Mouse (Mus musculus): ENCODE measurements around the gene Hpn.

The Hpn gene

GRCm38 (mm10) chr7:31081106-31081505 is 34.0 kb downstream of the Hpn start:
- DNase-seq (ENCODE audit: low read depth, low spot score), result no peak

DNA sequence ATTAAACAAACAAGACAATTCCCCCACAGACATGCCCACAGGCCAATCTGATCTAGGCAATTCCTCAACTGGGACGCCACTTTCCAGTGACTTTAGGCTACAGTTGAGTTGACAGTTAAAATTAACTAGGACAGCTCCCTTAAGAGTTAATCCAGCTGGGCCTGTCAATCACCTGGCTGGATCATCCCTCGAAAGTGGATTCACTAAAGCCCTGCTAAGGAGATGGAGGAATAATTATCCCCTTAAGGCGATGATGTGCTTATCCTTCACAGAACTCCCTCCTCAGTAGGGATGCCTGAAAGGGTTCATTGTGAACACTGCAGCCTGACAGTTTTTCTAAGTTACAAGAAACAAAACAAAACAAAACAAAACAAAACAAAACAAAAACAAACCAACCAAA is 34.5 kb downstream of the Hpn start:
- DNase-seq (ENCODE audit: low read depth, low spot score), result no peak

DNA sequence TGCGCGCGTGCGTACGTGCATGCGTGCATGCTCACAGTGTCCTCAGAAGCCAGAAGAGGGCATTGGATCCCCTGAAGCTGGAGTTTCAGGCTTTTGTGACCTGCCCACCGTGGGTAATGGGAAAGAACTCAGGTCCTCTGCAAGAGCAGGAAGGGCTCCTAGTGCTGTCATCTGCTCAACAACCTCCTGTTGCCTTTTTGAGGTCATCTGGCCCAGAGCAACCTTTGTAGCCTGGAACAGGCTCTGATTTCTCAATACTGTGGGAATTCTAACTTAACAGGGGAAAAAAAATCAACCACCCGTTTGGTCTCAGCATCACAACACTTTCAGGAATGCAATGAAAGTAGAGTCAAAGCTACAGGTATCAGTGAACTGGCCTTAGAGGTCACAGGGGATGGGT is 35.4 kb downstream of the Hpn start:
- no peak for DNase-seq (ENCODE audit: low read depth, low spot score)

DNA sequence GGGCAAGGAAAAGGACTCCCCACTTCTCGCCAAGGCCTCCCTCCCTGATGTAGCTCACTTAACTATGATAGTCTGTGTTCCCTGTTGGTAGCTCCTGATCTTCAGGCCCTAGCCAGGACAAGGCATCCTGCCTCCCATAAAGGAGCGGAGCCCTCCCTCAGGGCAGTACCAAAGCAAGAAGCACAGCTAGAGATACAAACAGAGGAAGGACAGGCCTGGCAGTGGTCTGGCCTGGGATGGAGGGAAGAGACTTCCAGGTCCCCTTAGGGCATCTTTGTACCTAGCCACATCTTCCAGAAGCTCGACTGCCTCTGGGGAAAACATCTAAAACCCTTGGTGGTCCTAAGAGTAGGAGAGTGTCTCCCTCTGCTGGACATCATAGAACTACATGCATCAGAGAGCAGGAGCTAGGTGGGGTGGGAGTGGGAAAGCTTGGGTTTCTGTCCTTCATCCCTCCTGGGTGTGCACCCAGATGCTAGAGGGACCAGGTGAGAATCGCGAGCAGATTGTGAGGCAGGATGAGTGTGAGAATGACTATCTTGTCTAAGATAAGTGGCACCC is 37.1 kb downstream of the Hpn start:
- DNase-seq (ENCODE audit: low read depth, low spot score), result no peak

DNA sequence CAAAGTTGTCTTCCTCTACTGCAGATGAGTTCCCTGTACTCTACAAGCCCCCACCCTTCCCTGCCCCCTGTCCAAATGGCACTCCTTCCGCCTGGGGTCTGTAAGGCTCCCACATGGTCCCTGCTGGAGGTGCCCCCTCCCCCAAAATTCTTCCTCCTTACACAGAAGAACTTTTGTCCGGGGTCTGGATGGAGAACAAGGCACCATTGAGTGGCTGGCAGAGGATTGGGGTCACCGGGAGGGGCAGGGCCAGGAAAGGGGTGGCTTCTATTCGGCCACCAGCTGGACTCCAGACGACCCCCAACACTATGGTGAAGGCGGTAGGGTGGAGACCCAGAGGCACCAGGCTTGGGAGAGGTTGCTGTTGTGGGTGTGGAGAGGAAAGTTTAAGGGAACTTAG is 37.6 kb downstream of the Hpn start:
- DNase-seq (ENCODE audit: low read depth, low spot score), result no peak

GRCm38 (mm10) chr7:31076492-31076891 is 38.6 kb downstream of the Hpn start, which contains the start of gene Fxyd3:
Gene Fxyd3 (minus strand): TSS chr7:31076704.
- DNase-seq (ENCODE audit: low read depth, low spot score), result no peak

DNA sequence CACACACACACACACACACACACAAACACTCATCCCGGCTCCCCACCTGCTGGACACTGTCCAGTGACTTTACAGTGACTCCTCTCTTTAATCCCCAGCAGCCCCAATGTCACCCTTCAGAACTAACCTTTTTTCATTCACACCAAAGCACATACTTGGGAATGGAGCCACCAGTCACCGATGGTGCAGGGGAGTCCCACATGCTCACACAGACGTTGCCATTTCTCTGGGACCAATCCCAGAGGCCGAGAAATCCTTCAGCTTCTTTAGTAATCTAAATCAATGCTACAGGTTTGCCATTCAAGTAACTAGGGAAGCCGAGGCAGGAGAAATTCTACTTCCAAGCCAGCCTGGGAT is 40.4 kb downstream of the Hpn start:
- DNase-seq (ENCODE audit: low read depth, low spot score), result no peak

- DNase-seq (ENCODE audit: low read depth, low spot score), result no peak
Measured at GRCm38 (mm10) chr7:31074061-31074712, 40.9 kb downstream of the Hpn start.

DNA sequence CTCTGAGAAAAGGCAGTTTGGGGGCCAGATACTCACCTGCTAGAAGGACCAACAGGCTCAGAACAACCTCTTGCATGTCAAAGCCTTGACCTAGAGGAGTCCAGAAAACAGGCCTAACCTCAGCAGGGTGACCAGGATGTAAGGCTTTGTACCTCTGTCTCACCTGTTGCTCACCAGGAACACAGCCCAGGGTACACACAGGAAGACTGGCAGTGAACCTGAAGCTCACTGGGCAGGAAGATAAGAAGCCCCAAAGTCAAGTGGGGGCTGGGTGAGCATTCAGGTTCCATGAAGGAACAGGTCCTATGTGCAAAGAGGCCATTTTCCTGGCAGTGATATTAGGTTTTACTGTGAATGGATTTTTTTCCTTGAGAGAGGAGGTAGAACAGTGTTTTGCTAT is 41.5 kb downstream of the Hpn start:
- no peak for DNase-seq (ENCODE audit: low read depth, low spot score)

- DNase-seq (ENCODE audit: low read depth, low spot score), result no peak
Measured at GRCm38 (mm10) chr7:31072326-31072725, 42.8 kb downstream of the Hpn start.

DNA sequence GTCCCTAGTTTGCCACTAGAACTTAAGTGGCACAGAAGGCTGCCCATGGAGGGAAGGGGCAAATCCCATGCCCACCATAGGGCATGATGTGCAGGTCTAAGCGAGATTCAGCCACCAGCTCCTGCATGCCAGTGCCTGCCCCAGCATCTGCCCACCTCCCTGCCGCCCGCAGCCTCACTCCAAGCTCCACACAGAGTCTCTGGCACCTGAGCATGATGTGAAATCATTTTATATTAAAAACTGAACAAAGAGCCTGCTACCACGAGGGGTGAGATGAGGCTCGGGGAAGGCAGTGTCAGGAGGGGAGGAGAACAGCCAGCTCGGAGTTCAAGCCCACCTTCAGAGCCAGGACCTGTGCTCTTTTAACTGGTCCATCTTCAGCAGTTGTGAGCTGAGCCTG is 44.8 kb downstream of the Hpn start:
- DNase-seq (ENCODE audit: low read depth, low spot score), result no peak

- no peak for DNase-seq (ENCODE audit: low read depth, low spot score)
Measured at GRCm38 (mm10) chr7:31069491-31069890, 45.6 kb downstream of the Hpn start.

DNA sequence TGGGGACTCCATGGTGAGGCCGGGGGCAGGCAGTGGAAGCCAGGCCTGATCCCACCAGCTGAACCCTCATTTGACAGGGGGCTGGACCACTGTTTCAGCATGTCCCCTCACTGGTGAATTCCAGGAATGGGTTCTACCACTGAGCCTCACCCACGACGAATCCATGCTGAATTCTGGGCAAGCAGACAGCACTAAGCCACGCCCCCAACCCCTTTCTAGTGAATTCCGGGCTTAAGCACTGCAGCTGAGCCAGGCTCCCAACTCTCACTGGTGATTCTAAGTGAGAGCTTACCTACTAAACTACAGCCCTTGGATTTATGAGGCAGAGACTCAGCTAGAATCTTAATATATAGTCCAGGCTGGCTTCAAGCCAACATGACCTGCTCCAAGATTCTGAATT is 47.3 kb downstream of the Hpn start:
- DNase-seq (ENCODE audit: low read depth, low spot score), result no peak

- DNase-seq (ENCODE audit: low read depth, low spot score), result no peak
Measured at GRCm38 (mm10) chr7:31063074-31063560, 52.0 kb downstream of the Hpn start.

- DNase-seq (ENCODE audit: low read depth, low spot score), result no peak
Measured at GRCm38 (mm10) chr7:31060621-31061010, 54.5 kb downstream of the Hpn start.

GRCm38 (mm10) chr7:31059919-31060620 is 55.0 kb downstream of the Hpn start:
- DNase-seq (ENCODE audit: low read depth, low spot score), result no peak

DNA sequence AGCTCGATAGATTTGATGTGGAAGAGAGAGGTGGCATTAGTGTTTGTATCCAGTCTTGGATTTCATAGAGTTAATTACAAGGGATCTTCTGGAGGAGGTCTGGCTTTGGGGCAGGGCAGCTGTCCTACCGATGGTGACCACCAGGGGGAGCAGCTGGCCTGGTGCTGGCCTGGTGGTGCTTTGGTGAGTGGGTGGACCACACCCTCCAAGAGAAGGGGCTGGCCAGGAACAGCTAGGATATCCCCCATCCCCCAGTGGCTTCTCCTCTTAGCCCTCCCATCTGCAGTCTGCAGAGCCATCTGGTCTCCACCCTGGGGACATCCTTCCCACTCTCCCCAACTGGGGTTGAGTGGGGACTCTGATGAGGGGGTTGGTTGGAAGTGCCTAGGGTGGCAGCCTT is 56.0 kb downstream of the Hpn start, which contains the start of gene Lgi4:
Gene Lgi4, plus strand, starts transcription at position 235 of the 400 bp plus-strand sequence.
- DNase-seq (ENCODE audit: low read depth, low spot score), result peak; percentile 50

GRCm38 (mm10) chr7:31058211-31058610 is 56.9 kb downstream of the Hpn start:
- no peak for DNase-seq (ENCODE audit: low read depth, low spot score)

GRCm38 (mm10) chr7:31057730-31058129 is 57.4 kb downstream of the Hpn start:
- no peak for DNase-seq (ENCODE audit: low read depth, low spot score)

GRCm38 (mm10) chr7:31057071-31057470 is 58.0 kb downstream of the Hpn start, which contains the start of gene Fxyd1:
Gene Fxyd1 (minus strand): TSS chr7:31057199.
- no peak for DNase-seq (ENCODE audit: low read depth, low spot score)

DNA sequence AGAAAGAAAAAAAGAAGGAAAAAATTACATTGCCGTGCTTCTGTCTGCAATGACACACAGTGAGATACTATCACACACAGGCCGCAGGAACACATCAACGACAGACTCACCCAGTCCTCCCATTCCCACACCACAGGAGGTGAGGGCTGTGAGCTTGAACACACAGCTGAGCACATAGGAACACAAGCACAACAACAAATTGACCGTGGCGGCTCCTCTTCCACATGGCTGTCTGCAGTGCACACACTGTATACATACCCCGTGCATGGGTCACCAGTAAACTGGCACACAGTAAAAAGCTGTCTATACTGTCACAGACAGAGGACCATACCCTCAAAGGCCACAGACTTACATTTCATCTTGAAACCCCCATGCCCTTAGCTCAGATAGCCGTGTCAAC is 58.6 kb downstream of the Hpn start:
- DNase-seq (ENCODE audit: low read depth, low spot score), result no peak

DNA sequence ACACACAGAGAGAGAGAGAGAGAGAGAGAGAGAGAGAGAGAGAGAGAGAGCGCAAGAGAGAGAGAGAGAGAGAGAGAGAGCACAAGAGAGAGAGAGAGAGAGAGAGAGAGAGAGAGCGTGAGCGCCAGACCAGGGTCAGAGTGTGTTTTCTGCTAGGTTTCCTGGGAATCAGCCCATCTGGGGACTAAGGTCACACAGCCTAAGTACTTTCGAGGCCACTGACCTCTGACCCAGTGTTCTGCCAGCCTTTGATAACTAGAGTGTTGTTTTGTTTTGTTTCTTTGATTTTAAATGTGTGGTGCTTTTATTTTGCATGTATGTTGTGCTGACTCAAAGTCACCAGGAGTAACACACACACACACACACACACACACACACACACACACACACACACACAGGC is 59.2 kb downstream of the Hpn start:
- no peak for DNase-seq (ENCODE audit: low read depth, low spot score)

GRCm38 (mm10) chr7:31055354-31055824 is 59.7 kb downstream of the Hpn start:
- DNase-seq (ENCODE audit: low read depth, low spot score), result no peak
